Mouse (Mus musculus) spleen, adult 2 months (tissue): Measurements from ENCODE around the gene Synm. TPM values are rescaled to one million over a fixed set of nuclear protein-coding genes. Genes with fewer than 3 reads are reported as not detected.
A peak's percentile ranks its signal among the peaks of the same experiment; 100 is the strongest.

Source experiments
- DNase-seq, 2 experiments: peaks; one replicate each; pipeline versions ENCODE4 v3.0.0 to v3.0.0-alpha.2; 2012 to 2021; ENCODE audit warnings: low spot score in 2 of 2, low read depth in 1 of 2
- H3K27ac ChIP-seq: fragments of 200-500 bp; 2 replicates; pipeline ENCODE4 v1.5.1; 2012; ENCODE audit warnings: low read length, inconsistent platforms; ENCODE audit not compliant: insufficient read depth
- H3K27me3 ChIP-seq: fragments of 200-500 bp; 2 replicates; pipeline ENCODE4 v1.6.1; 2012; ENCODE audit warnings: mild to moderate bottlenecking, moderate library complexity, low read length, inconsistent platforms; ENCODE audit not compliant: control insufficient read depth, insufficient read depth
- H3K36me3 ChIP-seq: fragments of 200-500 bp; 2 replicates; pipeline ENCODE4 v1.6.1; 2012; ENCODE audit warnings: mild to moderate bottlenecking, low read length, inconsistent platforms; ENCODE audit not compliant: control insufficient read depth, insufficient read depth
- H3K4me1 ChIP-seq: fragments of 200-500 bp; 2 replicates; pipeline ENCODE4 v1.6.1; 2011; ENCODE audit warnings: inconsistent platforms; ENCODE audit not compliant: control insufficient read depth, insufficient read depth, insufficient read length
- H3K4me3 ChIP-seq: fragments of 200-500 bp; 2 replicates; pipeline ENCODE4 v1.5.1; 2011; ENCODE audit warnings: mild to moderate bottlenecking, inconsistent platforms; ENCODE audit not compliant: insufficient read depth, insufficient read length; ENCODE audit errors: extremely low read depth
- CTCF ChIP-seq: fragments of 200-500 bp; IDR thresholded peaks from 2 replicates; pipeline ENCODE4 v1.5.1; 2011; ENCODE audit warnings: mild to moderate bottlenecking, inconsistent platforms; ENCODE audit not compliant: insufficient read depth, insufficient read length, insufficient replicate concordance; ENCODE audit errors: extremely low read depth
- POLR2A ChIP-seq: fragments of 200-500 bp; IDR thresholded peaks from 2 replicates; pipeline ENCODE4 v1.6.1; 2011; ENCODE audit warnings: low read depth, low read length, inconsistent platforms
- WGBS: fragments of 180-500 bp; shearing (Covaris S2); methylation state at CpG from one replicate; pipeline ENCODE4 v1.1.7; 2018; 5-methylcytosine and 5-hydroxymethylcytosine counted together
- polyA plus RNA-seq: library from polyadenylated mRNA; depleted of rRNA; stranded (reverse); fragments of >200 nt; gene quantifications from 2 replicates; pipeline ENCODE4 v1.2.3, GENCODE M21; 2012; rRNA removed

Gene Synm
- 1.3 and 1.6 TPM in 2 replicates for polyA plus RNA-seq

- no peak for TF ChIP-seq POLR2A
- TF ChIP-seq CTCF: peak; percentile 62; the same call in 1 of the 2 replicates
- under 1% methylated on average over 36 of the region's 37 CpGs for WGBS
- H3K4me1 ChIP-seq: peaks cover 7% of the 10 kb centered on the region
- peaks cover 4% of the 10 kb centered on the region; the same call in 1 of the 2 replicates for H3K27me3 ChIP-seq
- H3K27ac ChIP-seq: no peak within 1 kb of the TSS
- peak within 1 kb of the TSS; percentile 53; the same call in 1 of the 2 replicates for H3K4me3 ChIP-seq
- peak in 1 of 2 experiments; percentile 25 for DNase-seq
- no peaks in the 10 kb centered on the region for H3K36me3 ChIP-seq
Measured at GRCm38 (mm10) chr7:67759629-67759995, at the start of gene Synm. Gene Synm, minus strand, starts transcription at chr7:67759742.

- Histone ChIP-seq H3K4me3 (no peak overlapping the region), H3K27me3 (no peaks in the 10 kb centered on the region), H3K4me1 (no peaks in the 10 kb centered on the region), H3K36me3 (no peaks in the 10 kb centered on the region), H3K27ac (no peak overlapping the region)
- no peak for DNase-seq
- TF ChIP-seq POLR2A: no peak
- TF ChIP-seq CTCF: no peak
- WGBS: 15% methylated on average over 13 of the region's 13 CpGs
Measured at GRCm38 (mm10) chr7:67803857-67804215, 44.3 kb upstream of the Synm start.

- Histone ChIP-seq H3K36me3 (no peaks in the 10 kb centered on the region), H3K4me3 (no peak overlapping the region), H3K4me1 (no peaks in the 10 kb centered on the region), H3K27ac (no peak overlapping the region), H3K27me3 (no peaks in the 10 kb centered on the region)
- whole genome bisulfite sequencing: 8% methylated on average over 28 of the region's 28 CpGs
- peak in 1 of 2 experiments; percentile 58 for DNase-seq
- TF ChIP-seq POLR2A (no peak), CTCF (peak; percentile 88)
Measured at GRCm38 (mm10) chr7:67803015-67803856, 43.7 kb upstream of the Synm start.

- H3K4me1 ChIP-seq: no peaks in the 10 kb centered on the region
- WGBS: 86% methylated on average over 4 of the region's 4 CpGs
- H3K27ac ChIP-seq: no peak overlapping the region
- H3K4me3 ChIP-seq: no peak overlapping the region
- TF ChIP-seq POLR2A (no peak), CTCF (no peak)
- H3K36me3 ChIP-seq: no peaks in the 10 kb centered on the region
- no peaks in the 10 kb centered on the region for H3K27me3 ChIP-seq
- no peak for DNase-seq
Measured at GRCm38 (mm10) chr7:67801022-67801421, 41.5 kb upstream of the Synm start.

- Histone ChIP-seq H3K4me3 (no peak overlapping the region), H3K27me3 (no peaks in the 10 kb centered on the region), H3K4me1 (no peaks in the 10 kb centered on the region), H3K36me3 (no peaks in the 10 kb centered on the region), H3K27ac (no peak overlapping the region)
- 92% methylated on average over 6 of the region's 6 CpGs for WGBS
- TF ChIP-seq POLR2A: no peak
- TF ChIP-seq CTCF: no peak
- no peak for DNase-seq
Measured at GRCm38 (mm10) chr7:67800547-67800946, 41.0 kb upstream of the Synm start.

- Histone ChIP-seq H3K27me3 (no peaks in the 10 kb centered on the region), H3K36me3 (no peaks in the 10 kb centered on the region), H3K4me1 (no peaks in the 10 kb centered on the region), H3K4me3 (no peak overlapping the region), H3K27ac (no peak overlapping the region)
- 69% methylated on average over 4 of the region's 4 CpGs for WGBS
- TF ChIP-seq POLR2A: no peak
- DNase-seq: no peak
Measured at GRCm38 (mm10) chr7:67798476-67798875, 38.9 kb upstream of the Synm start.

- Histone ChIP-seq H3K4me3 (no peak overlapping the region), H3K4me1 (no peaks in the 10 kb centered on the region), H3K36me3 (no peaks in the 10 kb centered on the region), H3K27ac (no peak overlapping the region), H3K27me3 (no peaks in the 10 kb centered on the region)
- no peak for DNase-seq
- 72% methylated on average over 8 of the region's 8 CpGs for whole genome bisulfite sequencing
- TF ChIP-seq POLR2A: no peak
- no peak for TF ChIP-seq CTCF
Measured at GRCm38 (mm10) chr7:67797065-67797464, 37.5 kb upstream of the Synm start.
